Mouse (Mus musculus): ENCODE results near the gene Sipa1l3. TPM values are rescaled to one million over a fixed set of nuclear protein-coding genes. Genes with fewer than 3 reads are reported as not detected.

The Sipa1l3 gene
- total RNA-seq, 2 experiments from 2014 or later = 4.2 to 15.3 TPM

- no peak for ATAC-seq (replicated peaks; ENCODE audit: low FRiP score, poor library complexity, severe bottlenecking)
These were observed 32.7 kb downstream of the Sipa1l3 start for GRCm38 (mm10) chr7:29485721-29486120.

- no peak for ATAC-seq (replicated peaks; ENCODE audit: low FRiP score, poor library complexity, severe bottlenecking)
These were observed 34.9 kb downstream of the Sipa1l3 start for GRCm38 (mm10) chr7:29483556-29483955.

- ATAC-seq (replicated peaks; ENCODE audit: low FRiP score, poor library complexity, severe bottlenecking) = no peak
These were observed 36.9 kb downstream of the Sipa1l3 start for GRCm38 (mm10) chr7:29481345-29482155.

- ATAC-seq (replicated peaks; ENCODE audit: low FRiP score, poor library complexity, severe bottlenecking) = no peak
These were observed 37.7 kb downstream of the Sipa1l3 start for GRCm38 (mm10) chr7:29480590-29481344.

GRCm38 (mm10) chr7:29480183-29480582 is 38.3 kb downstream of the Sipa1l3 start:
- no peak for ATAC-seq (replicated peaks; ENCODE audit: low FRiP score, poor library complexity, severe bottlenecking)

GRCm38 (mm10) chr7:29475005-29475404 is 43.4 kb downstream of the Sipa1l3 start:
- ATAC-seq (replicated peaks; ENCODE audit: low FRiP score, poor library complexity, severe bottlenecking) = no peak

- no peak for ATAC-seq (replicated peaks; ENCODE audit: low FRiP score, poor library complexity, severe bottlenecking)
These were observed 47.1 kb downstream of the Sipa1l3 start for GRCm38 (mm10) chr7:29471309-29471708.

GRCm38 (mm10) chr7:29469602-29470344 is 48.7 kb downstream of the Sipa1l3 start:
- ATAC-seq (replicated peaks; ENCODE audit: low FRiP score, poor library complexity, severe bottlenecking) = no peak

GRCm38 (mm10) chr7:29468593-29468992 is 49.8 kb downstream of the Sipa1l3 start:
- ATAC-seq (replicated peaks; ENCODE audit: low FRiP score, poor library complexity, severe bottlenecking) = no peak

- no peak for ATAC-seq (replicated peaks; ENCODE audit: low FRiP score, poor library complexity, severe bottlenecking)
These were observed 51.9 kb downstream of the Sipa1l3 start for GRCm38 (mm10) chr7:29466585-29466984.

- ATAC-seq (replicated peaks; ENCODE audit: low FRiP score, poor library complexity, severe bottlenecking) = no peak
These were observed 52.7 kb downstream of the Sipa1l3 start for GRCm38 (mm10) chr7:29465736-29466135.

- ATAC-seq (replicated peaks; ENCODE audit: low FRiP score, poor library complexity, severe bottlenecking) = no peak
These were observed 55.6 kb downstream of the Sipa1l3 start for GRCm38 (mm10) chr7:29462820-29463219.

GRCm38 (mm10) chr7:29462178-29462577 is 56.3 kb downstream of the Sipa1l3 start:
- no peak for ATAC-seq (replicated peaks; ENCODE audit: low FRiP score, poor library complexity, severe bottlenecking)

GRCm38 (mm10) chr7:29461557-29461956 is 56.9 kb downstream of the Sipa1l3 start:
- ATAC-seq (replicated peaks; ENCODE audit: low FRiP score, poor library complexity, severe bottlenecking) = no peak

GRCm38 (mm10) chr7:29458889-29459740 is 59.3 kb downstream of the Sipa1l3 start:
- no peak for ATAC-seq (replicated peaks; ENCODE audit: low FRiP score, poor library complexity, severe bottlenecking)

- ATAC-seq (replicated peaks; ENCODE audit: low FRiP score, poor library complexity, severe bottlenecking) = no peak
These were observed 60.7 kb downstream of the Sipa1l3 start for GRCm38 (mm10) chr7:29457772-29458171.

- ATAC-seq (replicated peaks; ENCODE audit: low FRiP score, poor library complexity, severe bottlenecking) = no peak
These were observed 61.7 kb downstream of the Sipa1l3 start for GRCm38 (mm10) chr7:29456716-29457115.

- no peak for ATAC-seq (replicated peaks; ENCODE audit: low FRiP score, poor library complexity, severe bottlenecking)
These were observed 62.9 kb downstream of the Sipa1l3 start for GRCm38 (mm10) chr7:29455591-29455990.

- ATAC-seq (replicated peaks; ENCODE audit: low FRiP score, poor library complexity, severe bottlenecking) = no peak
These were observed 63.5 kb downstream of the Sipa1l3 start for GRCm38 (mm10) chr7:29454965-29455364.
